Mouse (Mus musculus) embryonic facial prominence, embryonic 14.5 days (tissue): ENCODE measurements around the gene Meltf. TPM values are rescaled to one million over a fixed set of nuclear protein-coding genes. Genes with fewer than 3 reads are reported as not detected.

ENCODE experiments used
- ATAC-seq: fragments of 200-750 bp; cut with Nextera tagmentation; 2 replicates; pipeline ENCODE4 v1.8.0; 2017; ENCODE audit warnings: low read depth, moderate number of reproducible peaks, moderate TSS enrichment
- DNase-seq: peaks from one replicate; pipeline ENCODE4 v3.0.0-alpha.2; 2015; ENCODE audit warnings: low spot score
- H3K27ac ChIP-seq: fragments of 300-500 bp; sonication (generic); replicated peaks from 2 replicates; pipeline ENCODE4 v1.5.1; 2014; ENCODE audit warnings: low read depth, mild to moderate bottlenecking, low read length, moderate library complexity
- H3K27me3 ChIP-seq: fragments of 300-500 bp; sonication (generic); replicated peaks from 2 replicates; pipeline ENCODE4 v1.6.1; 2014; ENCODE audit warnings: low read length; ENCODE audit not compliant: control insufficient read depth, insufficient read depth
- H3K36me3 ChIP-seq: fragments of 300-500 bp; sonication (generic); 2 replicates; pipeline ENCODE4 v1.6.1; 2014; ENCODE audit warnings: low read length, mixed read lengths; ENCODE audit not compliant: control insufficient read depth, insufficient read depth
- H3K4me1 ChIP-seq: fragments of 300-500 bp; sonication (generic); 2 replicates; pipeline ENCODE4 v1.6.1; 2014; ENCODE audit warnings: antibody characterized with exemption, low read length; ENCODE audit not compliant: control insufficient read depth, insufficient read depth
- H3K4me2 ChIP-seq: fragments of 300-500 bp; sonication (generic); 2 replicates; pipeline ENCODE4 v1.6.1; 2014; ENCODE audit warnings: low read depth, mild to moderate bottlenecking, low read length, moderate library complexity, mixed read lengths
- H3K4me3 ChIP-seq: fragments of 300-500 bp; sonication (generic); 2 replicates; pipeline ENCODE4 v1.5.1; 2014; ENCODE audit warnings: low read depth, mild to moderate bottlenecking, low read length
- H3K9ac ChIP-seq: fragments of 300-500 bp; sonication (generic); 2 replicates; pipeline ENCODE4 v1.6.1; 2014; ENCODE audit warnings: low read depth, mild to moderate bottlenecking, low read length, moderate library complexity, mixed read lengths
- H3K9me3 ChIP-seq: fragments of 300-500 bp; sonication (generic); 2 replicates; pipeline ENCODE4 v1.6.1; 2016; ENCODE audit warnings: low read length; ENCODE audit not compliant: control insufficient read depth
- WGBS: fragments of 180-500 bp; shearing (Covaris S2); extraction: QIAGEN DNeasy Blood & Tissue Kit; methylation state at CpG from one replicate; pipeline ENCODE4 v1.1.7; 2014; 5-methylcytosine and 5-hydroxymethylcytosine counted together
- polyA plus RNA-seq: library from polyadenylated mRNA; unstranded; fragments of >200 nt; fragmentation: Nextera tagmentation; extraction: Ambion mirVana; gene quantifications from 2 replicates; pipeline ENCODE4 v1.2.1, GENCODE M21; 2014

Meltf gene
- polyA plus RNA-seq, 1 experiment from 2014 or later = 2.1 TPM

- ATAC-seq (no peak), DNase-seq (no peak)
- H3K4me2 ChIP-seq = no peak overlapping the region
- H3K27me3 ChIP-seq = no peaks in the 10 kb centered on the region
- H3K4me3 ChIP-seq = no peak overlapping the region
- no peak overlapping the region for H3K9ac ChIP-seq
- H3K27ac ChIP-seq = no peak overlapping the region
- H3K9me3 ChIP-seq = no peaks in the 10 kb centered on the region
- WGBS = 77% methylated on average over 6 of the region's 6 CpGs
- no peaks in the 10 kb centered on the region for H3K4me1 ChIP-seq
- no peaks in the 10 kb centered on the region for H3K36me3 ChIP-seq
These were observed 45.8 kb downstream of the Meltf start for GRCm38 (mm10) chr16:31924368-31924767.

GRCm38 (mm10) chr16:31926091-31926490, 47.5 kb downstream of the Meltf start:
- H3K4me2 ChIP-seq = no peak overlapping the region
- H3K9me3 ChIP-seq = no peaks in the 10 kb centered on the region
- no peaks in the 10 kb centered on the region for H3K4me1 ChIP-seq
- no peak overlapping the region for H3K4me3 ChIP-seq
- no peak for DNase-seq
- H3K27me3 ChIP-seq = peaks cover 7% of the 10 kb centered on the region; the same call in 1 of the 2 replicates
- H3K9ac ChIP-seq = no peak overlapping the region
- no peaks in the 10 kb centered on the region for H3K36me3 ChIP-seq
- no peak for ATAC-seq
- 73% methylated on average over 6 of the region's 6 CpGs for WGBS
- H3K27ac ChIP-seq = no peak overlapping the region

GRCm38 (mm10) chr16:31926547-31927182, 48.1 kb downstream of the Meltf start:
- Histone ChIP-seq H3K36me3 (no peaks in the 10 kb centered on the region), H3K27ac (no peak overlapping the region), H3K4me1 (no peaks in the 10 kb centered on the region), H3K27me3 (peaks cover 7% of the 10 kb centered on the region; the same call in 1 of the 2 replicates), H3K9me3 (no peaks in the 10 kb centered on the region), H3K4me2 (no peak overlapping the region), H3K4me3 (no peak overlapping the region), H3K9ac (no peak overlapping the region)
- 76% methylated on average over 13 of the region's 13 CpGs for WGBS
- no peak for DNase-seq
- ATAC-seq = no peak

- Histone ChIP-seq H3K27ac (no peak overlapping the region), H3K4me3 (no peak overlapping the region), H3K4me1 (no peaks in the 10 kb centered on the region), H3K4me2 (no peak overlapping the region), H3K9ac (no peak overlapping the region), H3K9me3 (no peaks in the 10 kb centered on the region), H3K36me3 (no peaks in the 10 kb centered on the region), H3K27me3 (peaks cover 7% of the 10 kb centered on the region; the same call in 1 of the 2 replicates)
- 81% methylated on average over 5 of the region's 5 CpGs for WGBS
- ATAC-seq (no peak), DNase-seq (no peak)
These were observed 48.8 kb downstream of the Meltf start for GRCm38 (mm10) chr16:31927412-31927811.

- ATAC-seq = no peak
- H3K27me3 ChIP-seq = peaks cover 42% of the 10 kb centered on the region
- no peaks in the 10 kb centered on the region for H3K36me3 ChIP-seq
- H3K27ac ChIP-seq = no peak overlapping the region
- DNase-seq = no peak
- H3K9ac ChIP-seq = no peak overlapping the region
- 48% methylated on average over 17 of the region's 17 CpGs for WGBS
- 0 out of 2 replicates have a peak, but pooled peaks cover under 1% of the 10 kb centered on the region for H3K9me3 ChIP-seq
- 0 out of 2 replicates have a peak, but pooled peaks cover 4% of the 10 kb centered on the region for H3K4me1 ChIP-seq
- no peak overlapping the region for H3K4me3 ChIP-seq
- H3K4me2 ChIP-seq = no peak overlapping the region
These were observed 52.7 kb downstream of the Meltf start for GRCm38 (mm10) chr16:31931330-31931729.

- H3K27me3 ChIP-seq = peaks cover 44% of the 10 kb centered on the region
- H3K4me1 ChIP-seq = 0 out of 2 replicates have a peak, but pooled peaks cover 4% of the 10 kb centered on the region
- no peak overlapping the region for H3K9ac ChIP-seq
- no peaks in the 10 kb centered on the region for H3K36me3 ChIP-seq
- no peak overlapping the region for H3K27ac ChIP-seq
- H3K9me3 ChIP-seq = peaks cover 6% of the 10 kb centered on the region; the same call in 1 of the 2 replicates
- H3K4me3 ChIP-seq = no peak overlapping the region
- WGBS = 59% methylated on average over 5 of the region's 5 CpGs
- DNase-seq = no peak
- no peak for ATAC-seq
- peak overlapping the region; percentile 95; the same call in 1 of the 2 replicates for H3K4me2 ChIP-seq
These were observed 53.6 kb downstream of the Meltf start for GRCm38 (mm10) chr16:31932255-31932654.

- 0 out of 2 replicates have a peak, but pooled peaks cover 4% of the 10 kb centered on the region for H3K4me1 ChIP-seq
- H3K4me3 ChIP-seq = peak overlapping the region; percentile 56
- peak; percentile 97 for DNase-seq
- H3K36me3 ChIP-seq = no peaks in the 10 kb centered on the region
- WGBS = 2% methylated on average over 40 of the region's 50 CpGs
- ATAC-seq = peak; percentile 97
- H3K9ac ChIP-seq = peak overlapping the region; percentile 65
- H3K27me3 ChIP-seq = peaks cover 44% of the 10 kb centered on the region
- peak overlapping the region; percentile 95 for H3K4me2 ChIP-seq
- peaks cover 6% of the 10 kb centered on the region; the same call in 1 of the 2 replicates for H3K9me3 ChIP-seq
- H3K27ac ChIP-seq = no peak overlapping the region; the same call in 1 of the 2 replicates
These were observed 54.5 kb downstream of the Meltf start for GRCm38 (mm10) chr16:31932840-31933697.

GRCm38 (mm10) chr16:31933751-31934549, 55.3 kb downstream of the Meltf start, which contains the start of gene Pigz:
Gene Pigz, plus strand, starts transcription at chr16:31933851.
- Histone ChIP-seq H3K4me1 (0 out of 2 replicates have a peak, but pooled peaks cover 4% of the 10 kb centered on the region), H3K9me3 (peaks cover 6% of the 10 kb centered on the region; the same call in 1 of the 2 replicates), H3K36me3 (no peaks in the 10 kb centered on the region), H3K4me2 (peak within 1 kb of the TSS; percentile 95), H3K9ac (peak within 1 kb of the TSS; percentile 65), H3K27ac (no peak within 1 kb of the TSS; the same call in 1 of the 2 replicates), H3K4me3 (peak within 1 kb of the TSS; percentile 56), H3K27me3 (peaks cover 44% of the 10 kb centered on the region)
- DNase-seq = peak; percentile 26
- WGBS = 8% methylated on average over 42 of the region's 42 CpGs
- ATAC-seq = peak; percentile 15; the same call in 1 of the 2 replicates
